Mouse (Mus musculus): ENCODE measurements around the gene Dmrt1. TPM values are rescaled to one million over a fixed set of nuclear protein-coding genes. Genes with fewer than 3 reads are reported as not detected.

The Dmrt1 gene
- total and polyA plus RNA-seq, 3 experiments: 0.30 to 0.50 TPM; not detected in 1

- no peaks in the 10 kb centered on the region for H3K27me3 ChIP-seq (replicated peaks)
- dilution Hi-C loops (cut with MboI; ENCODE audit: extremely low pct_ligation_motif_present, extremely low pct_unique_long_range_greater_than_20kb, low sequenced_read_pairs) (no loop called here), in situ Hi-C loops (cut with MboI; ENCODE audit: low pct_ligation_motif_present, low pct_unique_long_range_greater_than_20kb, low sequenced_read_pairs) (no loop called here)
- no peak overlapping the region for H3K27ac ChIP-seq (ENCODE audit: insufficient read depth, low read depth)
- no peak for TF ChIP-seq NELFE (IDR thresholded peaks at IDR 0.05; ENCODE audit: low read depth, low read length)
- TF ChIP-seq CHD1 (IDR thresholded peaks at IDR 0.05; ENCODE audit: low read depth, low read length): no peak
- no peak for TF ChIP-seq SMC3 (IDR thresholded peaks at IDR 0.05; ENCODE audit: low read depth, low read length)
- TF ChIP-seq MAX (IDR thresholded peaks at IDR 0.05; ENCODE audit: low read length): no peak
- no peak for TF ChIP-seq POLR2AphosphoS2 (IDR thresholded peaks at IDR 0.05; ENCODE audit: low read depth, low read length)
- no peak for TF ChIP-seq ZMIZ1 (IDR thresholded peaks at IDR 0.05; ENCODE audit: low read depth, low read length)
- no peak for TF ChIP-seq BHLHE40 (IDR thresholded peaks at IDR 0.05; ENCODE audit: low read depth, low read length)
- no peak for TF ChIP-seq HCFC1 (IDR thresholded peaks at IDR 0.05; ENCODE audit: low read depth, low read length)
- no peak for TF ChIP-seq MAFK (IDR thresholded peaks at IDR 0.05; ENCODE audit: insufficient replicate concordance, low read length)
- no peak for TF ChIP-seq EP300 (IDR thresholded peaks at IDR 0.05; ENCODE audit: low read length)
- no peak for TF ChIP-seq RAD21 (IDR thresholded peaks at IDR 0.05; ENCODE audit: low read depth, low read length)
- no peak for TF ChIP-seq PAX5 (IDR thresholded peaks at IDR 0.05; ENCODE audit: low read length)
- no peak for TF ChIP-seq GABPA (IDR thresholded peaks at IDR 0.05; ENCODE audit: insufficient replicate concordance, low read depth, low read length)
- TF ChIP-seq NRF1 (IDR thresholded peaks at IDR 0.05; ENCODE audit: low read depth, low read length): no peak
- TF ChIP-seq USF2 (conservative IDR thresholded peaks at IDR 0.05; ENCODE audit: low read depth, low read length): no peak
- TF ChIP-seq RCOR1 (conservative IDR thresholded peaks at IDR 0.05; ENCODE audit: low read depth, low read length): no peak
- TF ChIP-seq E2F4 (IDR thresholded peaks at IDR 0.05; ENCODE audit: insufficient replicate concordance, low read depth, low read length): no peak
- no peak for TF ChIP-seq ELF1 (IDR thresholded peaks at IDR 0.05; ENCODE audit: low read depth, low read length)
- no peak for TF ChIP-seq TBP (conservative IDR thresholded peaks at IDR 0.05; ENCODE audit: low read depth, low read length)
- H3K9me3 ChIP-seq (replicated peaks; ENCODE audit: low read length): peaks cover 3% of the 10 kb centered on the region
- H3K4me2 ChIP-seq (ENCODE audit: insufficient read depth, low read depth, poor library complexity, severe bottlenecking): no peak overlapping the region
- no peaks in the 10 kb centered on the region for H3K36me3 ChIP-seq (replicated peaks in 1 of 2; ENCODE audit: control insufficient read depth in 1 of 2, insufficient read depth in 1 of 2, low read length in 1 of 2)
- H3K4me3 ChIP-seq (replicated peaks in 1 of 3; ENCODE audit: low read depth in 2 of 3, low read length in 2 of 3, poor library complexity in 1 of 3): no peak overlapping the region
- DNase-seq (ENCODE audit: extremely low read depth): no peak
- no peak overlapping the region for H3K9ac ChIP-seq (ENCODE audit: insufficient read depth, low read depth)
- H3K4me1 ChIP-seq (ENCODE audit: control insufficient read depth in 1 of 2, insufficient read depth in 2 of 2): no peaks in the 10 kb centered on the region
- H3K79me2 ChIP-seq (replicated peaks; ENCODE audit: control insufficient read depth, extremely low read depth, insufficient read depth, poor library complexity, severe bottlenecking): no peaks in the 10 kb centered on the region
These were observed 110.5 kb downstream of the Dmrt1 start for GRCm38 (mm10) chr19:25615889-25616288.

- peak; percentile 41 for DNase-seq (ENCODE audit: extremely low read depth)
- dilution Hi-C loops (cut with MboI; ENCODE audit: extremely low pct_ligation_motif_present, extremely low pct_unique_long_range_greater_than_20kb, low sequenced_read_pairs): no loop called here
- no peaks in the 10 kb centered on the region for H3K27me3 ChIP-seq (replicated peaks)
- TF ChIP-seq NELFE (IDR thresholded peaks at IDR 0.05; ENCODE audit: low read depth, low read length): 0 out of 2 replicates have a peak, but pooled peaks have one; percentile 34
- no peak for TF ChIP-seq CHD1 (IDR thresholded peaks at IDR 0.05; ENCODE audit: low read depth, low read length)
- no peak for TF ChIP-seq BHLHE40 (IDR thresholded peaks at IDR 0.05; ENCODE audit: low read depth, low read length)
- TF ChIP-seq ZMIZ1 (IDR thresholded peaks at IDR 0.05; ENCODE audit: low read depth, low read length): no peak
- TF ChIP-seq MEF2A (IDR thresholded peaks at IDR 0.05; ENCODE audit: borderline replicate concordance, low read depth, low read length): peak; percentile 34; the same call in 1 of the 2 replicates
- no peak for TF ChIP-seq UBTF (IDR thresholded peaks at IDR 0.05; ENCODE audit: low read depth, low read length)
- no peak; the same call in 1 of the 2 replicates for TF ChIP-seq ZC3H11A (IDR thresholded peaks at IDR 0.05; ENCODE audit: low read depth, low read length)
- TF ChIP-seq HCFC1 (IDR thresholded peaks at IDR 0.05; ENCODE audit: low read depth, low read length): no peak
- no peak for TF ChIP-seq MYC (IDR thresholded peaks at IDR 0.05; ENCODE audit: low read depth, low read length)
- no peak for TF ChIP-seq ZNF384 (IDR thresholded peaks at IDR 0.05; ENCODE audit: low read depth, low read length)
- TF ChIP-seq CHD2 (IDR thresholded peaks at IDR 0.05; ENCODE audit: low read length): no peak
- peak; percentile 34; the same call in 1 of the 2 replicates for TF ChIP-seq JUN (IDR thresholded peaks at IDR 0.05; ENCODE audit: insufficient read depth, low read depth, low read length)
- TF ChIP-seq E2F4 (IDR thresholded peaks at IDR 0.05; ENCODE audit: insufficient replicate concordance, low read depth, low read length): no peak
- TF ChIP-seq GABPA (IDR thresholded peaks at IDR 0.05; ENCODE audit: insufficient replicate concordance, low read depth, low read length): no peak
- no peak for TF ChIP-seq TCF12 (IDR thresholded peaks at IDR 0.05; ENCODE audit: low read depth, low read length)
- TF ChIP-seq ELF1 (IDR thresholded peaks at IDR 0.05; ENCODE audit: low read depth, low read length): no peak
- no peak for TF ChIP-seq ETS1 (conservative IDR thresholded peaks at IDR 0.05; ENCODE audit: low read depth, low read length)
- TF ChIP-seq RAD21 (IDR thresholded peaks at IDR 0.05; ENCODE audit: low read depth, low read length): peak; percentile 47
- no peak for TF ChIP-seq POLR2A (IDR thresholded peaks at IDR 0.05; ENCODE audit: low read depth, low read length)
These were observed 117.2 kb downstream of the Dmrt1 start for GRCm38 (mm10) chr19:25622291-25623251.

More at GRCm38 (mm10) chr19:25622291-25623251, 117.2 kb downstream of the Dmrt1 start:
- Histone ChIP-seq H3K4me3 (replicated peaks in 1 of 3; ENCODE audit: low read depth in 2 of 3, low read length in 2 of 3, poor library complexity in 1 of 3) (peak overlapping the region in 2 of 3 experiments; percentile 17 to 30), H3K27ac (ENCODE audit: insufficient read depth, low read depth) (no peak overlapping the region), H3K9ac (ENCODE audit: insufficient read depth, low read depth) (no peak overlapping the region), H3K79me2 (replicated peaks; ENCODE audit: control insufficient read depth, extremely low read depth, insufficient read depth, poor library complexity, severe bottlenecking) (no peaks in the 10 kb centered on the region), H3K36me3 (replicated peaks in 1 of 2; ENCODE audit: control insufficient read depth in 1 of 2, insufficient read depth in 1 of 2, low read length in 1 of 2) (no peaks in the 10 kb centered on the region), H3K9me3 (replicated peaks; ENCODE audit: low read length) (peaks cover 3% of the 10 kb centered on the region), H3K4me2 (ENCODE audit: insufficient read depth, low read depth, poor library complexity, severe bottlenecking) (peak overlapping the region; percentile 39), H3K4me1 (ENCODE audit: control insufficient read depth in 1 of 2, insufficient read depth in 2 of 2) (peaks cover 4% of the 10 kb centered on the region in 2 experiments; a peak in 1 of 4 replicates)
- in situ Hi-C loops (cut with MboI; ENCODE audit: low pct_ligation_motif_present, low pct_unique_long_range_greater_than_20kb, low sequenced_read_pairs): no loop called here
